Mouse (Mus musculus) bone marrow macrophage, adult 2 months (primary cell): ENCODE measurements around the gene Trip4.

Experiments
- CTCF ChIP-seq: IDR thresholded peaks from 2 replicates; pipeline ENCODE4 v1.5.1; 2012; ENCODE audit warnings: low read depth, mild to moderate bottlenecking, low read length, moderate library complexity
- POLR2A ChIP-seq: IDR thresholded peaks from 2 replicates; pipeline ENCODE4 v1.6.1; 2012; ENCODE audit warnings: mild to moderate bottlenecking, low read depth, low read length, borderline replicate concordance

DNA sequence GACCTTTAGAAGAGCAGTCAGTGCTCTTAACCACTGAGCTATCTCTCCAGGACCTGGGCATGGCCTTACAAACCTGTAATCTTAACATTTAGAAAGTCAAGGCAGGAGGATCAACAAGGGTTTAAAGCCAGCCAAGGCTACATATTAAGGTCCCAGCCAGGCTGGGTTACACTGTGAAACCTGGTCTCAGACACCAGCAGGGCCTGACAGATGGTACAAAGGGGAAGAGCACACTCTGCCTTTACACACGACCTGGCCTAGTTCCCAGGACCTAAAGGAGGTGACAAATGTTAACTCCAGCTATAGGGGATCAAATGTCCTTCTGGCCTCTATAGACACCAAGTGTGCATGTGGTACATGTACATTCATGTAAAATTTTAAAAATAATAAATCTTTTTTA lies 48.9 kb downstream of the Trip4 start:
- TF ChIP-seq CTCF (no peak), POLR2A (no peak)
